ENCODE assay signal across 22 mouse cellular contexts in the genomic region with DNA sequence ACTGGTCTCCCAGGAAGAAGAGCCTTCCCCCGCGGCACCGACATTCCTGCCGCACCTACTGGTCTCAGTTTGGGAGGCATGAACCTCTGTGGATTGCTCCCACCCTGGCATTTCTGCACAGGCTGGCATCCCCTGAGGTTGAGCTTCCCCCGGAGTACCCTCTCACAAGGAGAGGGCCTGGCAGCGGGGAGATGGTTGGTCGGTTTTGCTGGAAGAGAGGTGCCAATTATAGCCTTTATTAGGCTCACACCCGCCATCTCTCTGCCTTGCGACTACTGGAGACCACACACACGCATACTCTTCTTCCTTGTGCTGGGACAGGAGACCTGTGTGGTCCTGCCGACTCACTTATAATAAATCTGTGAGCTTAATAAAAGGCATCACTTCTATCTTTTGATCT.
DNase-seq lines count a peak whose midpoint lies in the region; ATAC-seq lines count a peak whose summit lies in the region.
"Had no signal": no experiment of that assay in that cellular context is flagged by ENCODE, and none has a peak within 500 bp of the region (broad histone marks: within the 10 kb centered on the region; RNA-seq: fewer than 3 reads in every experiment).

No protein-coding gene starts in this region.

- WGBS in embryonic facial prominence, embryonic 14.5 days, result 74% methylated on average over 11 of the region's 11 CpGs
- 83% methylated on average over 11 of the region's 11 CpGs for WGBS in embryonic facial prominence, embryonic 10.5 days
- 79% methylated on average over 11 of the region's 11 CpGs for WGBS in heart, embryonic 11.5 days (ENCODE audit: insufficient replicate concordance)
- WGBS in liver, embryonic 12.5 days (ENCODE audit: insufficient replicate concordance), result 69% methylated on average over 11 of the region's 11 CpGs

- H3K4me3 ChIP-seq in embryonic facial prominence, embryonic 14.5 days (ENCODE audit: low read depth, low read length), result no peak overlapping the region
- H3K4me3 ChIP-seq in embryonic facial prominence, embryonic 10.5 days, result no peak overlapping the region
- no peak overlapping the region for H3K4me3 ChIP-seq in heart, embryonic 11.5 days (ENCODE audit: low read depth, low read length)
- H3K4me3 ChIP-seq in liver, embryonic 12.5 days, result no peak overlapping the region
- H3K4me3 ChIP-seq: embryonic facial prominence, embryonic 13.5 days; heart, embryonic 10.5 days; heart, embryonic 15.5 days; hindbrain, embryonic 13.5 days had no signal

- peaks cover 6% of the 10 kb centered on the region; the same call in 1 of the 2 replicates for H3K9me3 ChIP-seq in embryonic facial prominence, embryonic 14.5 days (ENCODE audit: control insufficient read depth, low read length)
- H3K9me3 ChIP-seq in embryonic facial prominence, embryonic 10.5 days, result 0 out of 2 replicates have a peak, but pooled peaks cover 3% of the 10 kb centered on the region
- H3K9me3 ChIP-seq in heart, embryonic 11.5 days (replicated peaks; ENCODE audit: control insufficient read depth, low read length), result 0 out of 2 replicates have a peak, but pooled peaks cover 2% of the 10 kb centered on the region
- no peaks in the 10 kb centered on the region for H3K9me3 ChIP-seq in liver, embryonic 12.5 days (replicated peaks)
- H3K9me3 ChIP-seq: G1E; heart, embryonic 10.5 days; heart, embryonic 15.5 days; hindbrain, embryonic 13.5 days had no signal

- no peaks in the 10 kb centered on the region for H3K4me1 ChIP-seq in embryonic facial prominence, embryonic 14.5 days (ENCODE audit: control insufficient read depth, insufficient read depth, low read length)
- no peaks in the 10 kb centered on the region for H3K4me1 ChIP-seq in embryonic facial prominence, embryonic 10.5 days
- no peaks in the 10 kb centered on the region for H3K4me1 ChIP-seq in heart, embryonic 11.5 days (ENCODE audit: control insufficient read depth, insufficient read depth, low read length)
- H3K4me1 ChIP-seq in liver, embryonic 12.5 days, result no peaks in the 10 kb centered on the region
- H3K4me1 ChIP-seq: heart, embryonic 10.5 days; heart, embryonic 15.5 days; hindbrain, embryonic 13.5 days had no signal

- H3K36me3 ChIP-seq in embryonic facial prominence, embryonic 14.5 days (ENCODE audit: control insufficient read depth, insufficient read depth, low read length), result no peaks in the 10 kb centered on the region
- H3K36me3 ChIP-seq in embryonic facial prominence, embryonic 10.5 days (replicated peaks), result no peaks in the 10 kb centered on the region
- H3K36me3 ChIP-seq in heart, embryonic 11.5 days (ENCODE audit: control insufficient read depth, insufficient read depth, low read length), result no peaks in the 10 kb centered on the region
- H3K36me3 ChIP-seq in liver, embryonic 12.5 days, result no peaks in the 10 kb centered on the region
- H3K36me3 ChIP-seq: embryonic facial prominence, embryonic 13.5 days; G1E; heart, embryonic 10.5 days; heart, embryonic 15.5 days; hindbrain, embryonic 13.5 days had no signal

- no peak overlapping the region for H3K9ac ChIP-seq in embryonic facial prominence, embryonic 14.5 days (ENCODE audit: low read depth, low read length)
- no peak overlapping the region for H3K9ac ChIP-seq in heart, embryonic 11.5 days (ENCODE audit: low read depth, low read length)
- no peak overlapping the region for H3K9ac ChIP-seq in liver, embryonic 12.5 days
- H3K9ac ChIP-seq: embryonic facial prominence, embryonic 13.5 days; heart, embryonic 15.5 days; hindbrain, embryonic 13.5 days had no signal

- H3K4me2 ChIP-seq in embryonic facial prominence, embryonic 14.5 days (ENCODE audit: low read depth, low read length), result no peak overlapping the region
- H3K4me2 ChIP-seq in heart, embryonic 11.5 days, result no peak overlapping the region
- H3K4me2 ChIP-seq in liver, embryonic 12.5 days, result no peak overlapping the region
- H3K4me2 ChIP-seq: embryonic facial prominence, embryonic 13.5 days; heart, embryonic 15.5 days; hindbrain, embryonic 13.5 days had no signal

- DNase-seq in embryonic facial prominence, embryonic 14.5 days (ENCODE audit: low spot score), result peak; percentile 13
- no peak for DNase-seq in embryonic facial prominence, embryonic 10.5 days (ENCODE audit: low spot score)
- DNase-seq in heart, adult 11 months, result peak; percentile 85
- peak; percentile 22 for DNase-seq in testis, postnatal 10 days (ENCODE audit: low spot score)
- no peak for DNase-seq in testis, postnatal 14 days (ENCODE audit: low spot score)
- DNase-seq: adrenal gland, postnatal 10 days; B cell, adult 2 months; cerebellum, adult 11-12 months; cerebellum, adult 9-10 months; cerebellum, postnatal 25 days; gastrocnemius, postnatal 36 days; heart, adult 18-20 months; heart, postnatal 14 days had no signal

- H3K27me3 ChIP-seq in embryonic facial prominence, embryonic 14.5 days (replicated peaks; ENCODE audit: control insufficient read depth, insufficient read depth, low read length), result no peaks in the 10 kb centered on the region
- no peaks in the 10 kb centered on the region for H3K27me3 ChIP-seq in embryonic facial prominence, embryonic 10.5 days (replicated peaks; ENCODE audit: low read depth, poor library complexity, severe bottlenecking)
- H3K27me3 ChIP-seq in heart, embryonic 11.5 days (ENCODE audit: control insufficient read depth, insufficient read depth, low read length), result no peaks in the 10 kb centered on the region
- no peaks in the 10 kb centered on the region for H3K27me3 ChIP-seq in liver, embryonic 12.5 days (replicated peaks)
- H3K27me3 ChIP-seq: embryonic facial prominence, embryonic 13.5 days; heart, embryonic 15.5 days; hindbrain, embryonic 13.5 days had no signal

- H3K27ac ChIP-seq in embryonic facial prominence, embryonic 14.5 days (replicated peaks; ENCODE audit: low read depth, low read length), result no peak overlapping the region
- no peak overlapping the region for H3K27ac ChIP-seq in embryonic facial prominence, embryonic 10.5 days (replicated peaks)
- H3K27ac ChIP-seq in heart, embryonic 11.5 days (ENCODE audit: low read depth, low read length), result no peak overlapping the region
- H3K27ac ChIP-seq in liver, embryonic 12.5 days, result no peak overlapping the region
- H3K27ac ChIP-seq: embryonic facial prominence, embryonic 13.5 days; heart, embryonic 10.5 days; heart, embryonic 15.5 days; hindbrain, embryonic 13.5 days; hindbrain, postnatal 0 days had no signal

- ATAC-seq in embryonic facial prominence, embryonic 14.5 days (ENCODE audit: low read depth), result peak; percentile 37; the same call in 1 of the 2 replicates
- no peak for ATAC-seq in heart, embryonic 11.5 days (replicated peaks; ENCODE audit: insufficient number of reproducible peaks, low FRiP score, low TSS enrichment)
- no peak for ATAC-seq in liver, embryonic 12.5 days
- ATAC-seq: CD4-positive, CD25-positive, alpha-beta regulatory T cell, adult 4 months had no signal

Comparison
In these comparisons a context has a peak if more than half of its experiments do, and no peak if none do; other contexts are left out.
1. DNase-seq: peak in embryonic facial prominence, embryonic 14.5 days (single experiment), heart, adult 11 months (single experiment) and testis, postnatal 10 days (single experiment); none in embryonic facial prominence, embryonic 10.5 days (single experiment) and testis, postnatal 14 days (single experiment).